Mouse (Mus musculus) hindbrain, embryonic 12.5 days (tissue): Measurements from ENCODE around the gene Vstm2l. TPM values are rescaled to one million over a fixed set of nuclear protein-coding genes. Genes with fewer than 3 reads are reported as not detected.
A peak's percentile ranks its signal among the peaks of the same experiment; 100 is the strongest.

ENCODE experiments used
- ATAC-seq: fragments of 200-750 bp; cut with Nextera tagmentation; 2 replicates; pipeline ENCODE4 v1.8.0; 2017; ENCODE audit warnings: moderate TSS enrichment; ENCODE audit not compliant: low FRiP score
- H3K27ac ChIP-seq: fragments of 300-500 bp; sonication (generic); 2 replicates; pipeline ENCODE4 v1.5.1; 2016; ENCODE audit warnings: mild to moderate bottlenecking
- H3K27me3 ChIP-seq: fragments of 300-500 bp; sonication (generic); 2 replicates; pipeline ENCODE4 v1.6.1; 2016; ENCODE audit warnings: mild to moderate bottlenecking
- H3K36me3 ChIP-seq: fragments of 300-500 bp; sonication (generic); 2 replicates; pipeline ENCODE4 v1.6.1; 2016; ENCODE audit warnings: mild to moderate bottlenecking
- H3K4me1 ChIP-seq: fragments of 300-500 bp; sonication (generic); 2 replicates; pipeline ENCODE4 v1.6.1; 2016
- H3K4me2 ChIP-seq: fragments of 300-500 bp; sonication (generic); replicated peaks from 2 replicates; pipeline ENCODE4 v1.6.1; 2016; ENCODE audit warnings: mild to moderate bottlenecking
- H3K4me3 ChIP-seq: fragments of 300-500 bp; sonication (generic); 2 replicates; pipeline ENCODE4 v1.5.1; 2016; ENCODE audit warnings: mild to moderate bottlenecking
- H3K9ac ChIP-seq: fragments of 300-500 bp; sonication (generic); 2 replicates; pipeline ENCODE4 v1.6.1; 2016; ENCODE audit warnings: mild to moderate bottlenecking, moderate library complexity
- H3K9me3 ChIP-seq: fragments of 300-500 bp; sonication (generic); replicated peaks from 2 replicates; pipeline ENCODE4 v1.6.1; 2016; ENCODE audit warnings: mild to moderate bottlenecking
- WGBS: fragments of 180-500 bp; shearing (Covaris S2); methylation state at CpG from one replicate; pipeline ENCODE4 v1.1.7; 2016; 5-methylcytosine and 5-hydroxymethylcytosine counted together
- polyA plus RNA-seq: library from polyadenylated mRNA; unstranded; fragments of >200 nt; fragmentation: Nextera tagmentation; extraction: Ambion mirVana; gene quantifications from 2 replicates; pipeline ENCODE4 v1.2.1, GENCODE M21; 2016

The Vstm2l gene
- polyA plus RNA-seq, 1 experiment from 2014 or later: 15.3 TPM

GRCm38 (mm10) chr2:157935444-157936171 lies 21.2 kb downstream of the Vstm2l start:
- Histone ChIP-seq H3K9me3 (no peaks in the 10 kb centered on the region), H3K4me1 (peaks cover 15% of the 10 kb centered on the region), H3K4me3 (no peak overlapping the region), H3K9ac (no peak overlapping the region), H3K36me3 (no peaks in the 10 kb centered on the region), H3K27me3 (peaks cover 29% of the 10 kb centered on the region), H3K4me2 (no peak overlapping the region), H3K27ac (no peak overlapping the region)
- 76% methylated on average over 11 of the region's 11 CpGs for WGBS
- ATAC-seq: no peak

GRCm38 (mm10) chr2:157936676-157937075 lies 22.2 kb downstream of the Vstm2l start:
- no peaks in the 10 kb centered on the region for H3K9me3 ChIP-seq
- peaks cover 34% of the 10 kb centered on the region for H3K27me3 ChIP-seq
- no peak overlapping the region for H3K4me3 ChIP-seq
- H3K36me3 ChIP-seq: no peaks in the 10 kb centered on the region
- no peak overlapping the region for H3K9ac ChIP-seq
- ATAC-seq: no peak
- no peak overlapping the region for H3K27ac ChIP-seq
- no peak overlapping the region for H3K4me2 ChIP-seq
- WGBS: 83% methylated on average over 4 of the region's 4 CpGs
- peaks cover 26% of the 10 kb centered on the region for H3K4me1 ChIP-seq

DNA sequence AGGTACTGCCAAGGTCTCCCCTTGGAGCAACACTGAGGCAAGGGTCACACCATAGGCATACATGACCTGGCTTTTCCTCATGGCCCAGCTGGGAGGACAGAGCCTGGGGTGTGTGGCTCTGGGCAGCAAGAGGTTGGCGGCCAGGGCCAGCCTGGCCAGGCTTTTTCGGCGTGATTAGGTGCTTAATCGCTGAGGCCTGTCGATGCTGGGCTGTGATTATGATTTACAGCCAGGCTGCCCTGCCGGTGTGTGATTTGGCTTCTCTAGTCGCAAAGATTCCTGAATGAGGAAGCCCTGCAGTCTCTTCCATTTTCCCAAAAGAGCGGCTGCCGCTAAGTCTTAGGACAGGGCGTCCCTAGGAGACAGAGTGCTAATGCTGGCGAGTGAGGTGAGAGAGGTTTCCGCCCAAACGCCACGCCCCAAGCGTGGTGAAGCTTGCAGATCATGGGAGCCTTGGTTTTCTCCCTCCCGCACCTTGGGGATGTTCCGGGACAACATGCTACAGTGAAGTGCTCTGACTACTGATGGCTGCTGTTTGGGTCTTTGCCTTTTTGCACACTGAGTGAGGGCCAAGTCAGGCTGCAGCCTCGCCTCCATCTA lies 26.2 kb downstream of the Vstm2l start:
- WGBS: 4% methylated on average over 18 of the region's 18 CpGs
- H3K27me3 ChIP-seq: peaks cover 38% of the 10 kb centered on the region
- H3K4me2 ChIP-seq: peak overlapping the region; percentile 33
- no peak for ATAC-seq
- 0 out of 2 replicates have a peak overlapping the region, but pooled peaks have one; percentile 4 for H3K4me3 ChIP-seq
- peak overlapping the region; percentile 15; the same call in 1 of the 2 replicates for H3K9ac ChIP-seq
- H3K27ac ChIP-seq: no peak overlapping the region
- no peaks in the 10 kb centered on the region for H3K9me3 ChIP-seq
- peaks cover 35% of the 10 kb centered on the region for H3K4me1 ChIP-seq
- no peaks in the 10 kb centered on the region for H3K36me3 ChIP-seq

DNA sequence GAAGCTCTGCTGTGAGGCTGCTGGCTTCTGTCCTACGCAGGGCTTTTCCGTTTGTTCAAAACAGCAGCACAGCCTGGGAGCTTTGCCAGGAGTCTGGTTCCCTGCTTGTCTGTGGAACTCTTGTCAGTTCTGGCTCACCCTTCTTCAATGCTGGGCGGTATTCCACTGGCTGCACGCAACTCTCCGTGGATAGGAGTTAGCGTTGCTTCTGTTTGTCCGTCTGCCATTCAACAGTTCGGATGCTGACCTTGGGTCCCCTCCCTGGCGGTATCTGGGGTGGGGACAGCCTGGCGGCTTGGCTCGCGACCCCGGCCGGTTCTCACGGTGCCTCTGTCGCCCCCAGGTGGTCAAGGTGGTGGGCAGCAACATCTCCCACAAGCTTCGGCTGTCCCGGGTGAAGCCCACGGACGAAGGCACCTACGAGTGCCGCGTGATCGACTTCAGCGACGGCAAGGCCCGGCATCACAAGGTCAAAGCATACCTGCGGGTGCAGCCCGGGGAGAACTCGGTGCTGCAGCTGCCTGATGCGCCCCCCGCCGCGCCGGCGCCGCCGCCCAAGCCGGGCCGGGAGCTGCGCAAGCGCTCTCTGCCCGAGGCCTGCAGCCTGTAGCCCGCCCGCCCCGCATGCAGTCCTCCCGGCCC lies 29.2 kb downstream of the Vstm2l start:
- Histone ChIP-seq H3K27me3 (peaks cover 35% of the 10 kb centered on the region), H3K4me1 (peaks cover 35% of the 10 kb centered on the region), H3K4me3 (peak overlapping the region; percentile 40), H3K36me3 (no peaks in the 10 kb centered on the region), H3K4me2 (peak overlapping the region; percentile 88), H3K27ac (0 out of 2 replicates have a peak overlapping the region, but pooled peaks have one; percentile 12), H3K9ac (peak overlapping the region; percentile 74), H3K9me3 (no peaks in the 10 kb centered on the region)
- 1% methylated on average over 47 of the region's 47 CpGs for WGBS
- peak; percentile 72 for ATAC-seq

DNA sequence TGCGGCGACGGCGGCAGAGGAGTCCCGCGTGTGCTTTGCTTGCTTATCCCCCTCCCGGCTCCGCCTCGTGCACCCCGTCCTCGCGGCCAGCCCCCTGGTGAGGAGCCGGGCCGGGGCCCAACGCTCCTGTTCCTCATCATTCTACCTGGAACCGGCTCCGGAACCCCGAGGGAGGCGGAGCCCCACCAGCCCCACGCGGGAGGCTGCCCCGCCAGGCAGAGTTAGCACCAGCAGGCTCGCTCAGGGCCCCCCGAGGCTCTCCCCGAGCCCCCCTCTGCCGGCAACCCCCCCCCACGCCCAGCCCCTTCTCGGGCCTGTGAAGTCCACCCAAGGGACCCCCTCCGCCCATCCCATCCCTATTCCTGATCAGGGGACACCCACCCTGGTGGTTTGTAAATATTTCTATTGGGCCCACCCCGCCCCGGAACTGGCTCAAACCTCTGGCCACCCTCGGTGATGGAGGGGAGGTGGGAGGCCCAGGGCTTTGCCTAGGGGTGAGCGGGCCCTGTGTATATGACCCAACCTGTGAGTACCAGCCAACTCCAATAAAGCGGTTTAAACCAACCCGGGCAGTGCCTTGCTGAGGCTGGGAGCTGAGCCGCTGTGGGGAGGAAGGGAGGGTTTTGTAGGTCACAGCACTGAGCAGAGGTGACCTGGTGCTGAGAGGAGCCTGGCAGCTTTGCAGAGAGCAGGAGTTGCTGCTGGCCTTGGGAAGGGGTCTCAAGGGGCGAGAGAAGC lies 29.9 kb downstream of the Vstm2l start:
- 11% methylated on average over 37 of the region's 37 CpGs for WGBS
- ATAC-seq: no peak; the same call in none of the 2 replicates
- Histone ChIP-seq H3K27me3 (peaks cover 31% of the 10 kb centered on the region), H3K27ac (peak overlapping the region; percentile 17), H3K4me2 (peak overlapping the region; percentile 88), H3K9ac (peak overlapping the region; percentile 74), H3K4me3 (peak overlapping the region; percentile 40), H3K9me3 (no peaks in the 10 kb centered on the region), H3K4me1 (peaks cover 35% of the 10 kb centered on the region), H3K36me3 (no peaks in the 10 kb centered on the region)

DNA sequence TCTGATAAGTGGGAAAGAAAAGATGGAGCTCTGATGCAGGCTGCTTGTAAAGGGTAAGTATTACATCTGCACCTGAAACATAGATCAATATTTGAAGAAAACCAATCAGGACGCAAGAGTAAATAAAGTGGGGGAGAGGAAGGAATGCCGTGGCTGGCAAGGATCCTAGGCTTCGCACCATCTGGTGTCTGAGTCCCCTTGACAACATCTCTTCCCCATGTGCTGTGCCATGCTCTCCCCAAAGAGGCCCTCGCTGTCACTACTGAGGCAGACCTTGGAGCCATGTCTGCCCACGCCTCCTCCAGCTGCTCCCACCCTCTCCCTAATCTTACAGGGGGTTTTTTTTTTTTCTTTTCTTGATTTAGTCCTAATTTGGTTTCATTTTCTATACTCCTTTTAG lies 39.5 kb downstream of the Vstm2l start:
- no peak for ATAC-seq
- Histone ChIP-seq H3K4me3 (no peak overlapping the region), H3K27me3 (no peaks in the 10 kb centered on the region), H3K36me3 (no peaks in the 10 kb centered on the region), H3K9ac (no peak overlapping the region), H3K4me2 (no peak overlapping the region), H3K4me1 (peaks cover 18% of the 10 kb centered on the region), H3K9me3 (no peaks in the 10 kb centered on the region), H3K27ac (no peak overlapping the region)
- WGBS: 70% methylated on average over 5 of the region's 5 CpGs

GRCm38 (mm10) chr2:157957707-157958108 lies 43.3 kb downstream of the Vstm2l start:
- no peaks in the 10 kb centered on the region for H3K36me3 ChIP-seq
- no peak overlapping the region for H3K4me3 ChIP-seq
- H3K4me2 ChIP-seq: no peak overlapping the region
- 3% methylated on average over 2 of the region's 2 CpGs for WGBS
- no peaks in the 10 kb centered on the region for H3K9me3 ChIP-seq
- H3K27me3 ChIP-seq: no peaks in the 10 kb centered on the region
- H3K9ac ChIP-seq: no peak overlapping the region
- peaks cover 18% of the 10 kb centered on the region for H3K4me1 ChIP-seq
- no peak overlapping the region for H3K27ac ChIP-seq
- ATAC-seq: no peak

GRCm38 (mm10) chr2:157967856-157968255 lies 53.4 kb downstream of the Vstm2l start:
- Histone ChIP-seq H3K4me1 (peaks cover 8% of the 10 kb centered on the region), H3K4me2 (no peak overlapping the region), H3K4me3 (no peak overlapping the region), H3K27me3 (no peaks in the 10 kb centered on the region), H3K36me3 (no peaks in the 10 kb centered on the region), H3K27ac (no peak overlapping the region), H3K9ac (no peak overlapping the region), H3K9me3 (no peaks in the 10 kb centered on the region)
- no peak for ATAC-seq
- 19% methylated on average over 3 of the region's 3 CpGs for WGBS

DNA sequence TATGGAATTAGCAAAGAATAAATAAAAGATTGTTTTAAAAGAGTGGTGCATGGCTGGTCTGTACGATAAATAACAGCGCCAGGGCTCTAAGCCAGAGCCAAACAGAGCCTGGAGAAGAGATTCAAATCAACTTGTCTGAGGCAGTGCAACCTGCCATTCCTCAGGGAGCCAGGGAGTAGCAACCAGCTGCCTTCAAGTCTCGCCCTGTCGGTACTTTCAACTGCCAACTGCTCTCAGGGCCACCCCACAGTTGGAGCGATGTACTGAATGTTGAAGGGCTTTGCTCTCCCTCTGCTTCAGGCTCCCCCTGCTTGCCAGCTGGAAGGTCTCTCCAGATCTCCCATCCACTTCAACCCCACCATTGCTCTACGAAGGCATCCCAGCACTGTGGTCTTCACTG lies 55.7 kb downstream of the Vstm2l start:
- 40% methylated on average over 6 of the region's 6 CpGs for WGBS
- Histone ChIP-seq H3K4me2 (no peak overlapping the region), H3K4me1 (peaks cover 14% of the 10 kb centered on the region), H3K9me3 (no peaks in the 10 kb centered on the region), H3K27me3 (no peaks in the 10 kb centered on the region), H3K27ac (no peak overlapping the region), H3K4me3 (no peak overlapping the region), H3K36me3 (no peaks in the 10 kb centered on the region), H3K9ac (no peak overlapping the region)
- no peak for ATAC-seq

- Histone ChIP-seq H3K9me3 (no peaks in the 10 kb centered on the region), H3K4me2 (no peak overlapping the region), H3K27me3 (no peaks in the 10 kb centered on the region), H3K36me3 (no peaks in the 10 kb centered on the region), H3K9ac (no peak overlapping the region), H3K4me3 (no peak overlapping the region), H3K4me1 (peaks cover 19% of the 10 kb centered on the region), H3K27ac (no peak overlapping the region)
- WGBS: 6% methylated on average over 3 of the region's 3 CpGs
- no peak for ATAC-seq
Measured at GRCm38 (mm10) chr2:157970669-157971068, 56.2 kb downstream of the Vstm2l start.

DNA sequence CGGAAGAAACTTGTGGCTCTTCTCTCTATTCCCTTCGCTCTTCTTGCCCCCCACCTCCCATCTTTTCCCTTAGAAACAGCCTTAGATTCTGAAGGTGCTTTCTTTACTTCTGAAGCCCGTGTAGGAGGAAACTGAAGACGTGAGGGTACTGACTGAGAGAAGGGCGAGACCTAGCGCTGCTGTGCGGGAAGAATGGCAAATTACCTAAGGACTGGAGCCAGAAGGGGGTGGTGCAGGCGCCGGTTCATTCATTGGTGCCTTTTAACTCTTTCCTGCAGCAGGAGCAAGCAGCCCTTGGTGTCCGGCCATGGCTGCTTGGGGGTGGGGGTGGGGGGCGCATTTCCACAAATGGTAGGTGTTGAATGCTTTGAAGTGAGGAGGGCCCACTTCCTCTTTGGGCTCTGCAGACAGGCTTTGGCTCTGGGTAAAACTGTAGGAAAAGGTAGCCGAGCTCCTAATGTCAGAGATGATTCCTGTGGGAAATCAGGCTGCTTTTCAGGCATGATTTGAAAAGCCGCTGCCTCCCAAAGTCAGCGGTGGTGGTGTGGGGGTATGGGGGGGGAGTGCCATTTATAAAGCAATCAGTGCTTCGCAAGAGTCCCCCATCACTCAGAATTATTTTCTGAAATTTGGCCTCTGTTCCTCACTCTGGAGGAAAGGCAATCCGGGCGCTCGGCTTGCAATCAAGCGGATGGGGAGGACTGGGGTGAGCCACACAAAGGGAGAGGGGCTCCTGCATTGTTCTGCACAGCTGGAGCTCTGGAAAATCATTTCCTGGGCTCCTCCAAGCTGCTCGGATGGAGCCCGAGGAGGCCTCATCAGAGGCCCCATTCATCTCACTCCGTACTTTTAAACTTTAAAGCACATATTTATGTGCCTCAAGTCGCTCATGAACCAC lies 60.4 kb downstream of the Vstm2l start:
- WGBS: 2% methylated on average over 23 of the region's 23 CpGs
- Histone ChIP-seq H3K4me1 (peaks cover 23% of the 10 kb centered on the region), H3K4me3 (peak overlapping the region; percentile 3; the same call in 1 of the 2 replicates), H3K4me2 (peak overlapping the region; percentile 41), H3K9ac (peak overlapping the region; percentile 36; the same call in 1 of the 2 replicates), H3K27me3 (peaks cover 4% of the 10 kb centered on the region; the same call in 1 of the 2 replicates), H3K36me3 (no peaks in the 10 kb centered on the region), H3K9me3 (no peaks in the 10 kb centered on the region), H3K27ac (peak overlapping the region; percentile 83)
- ATAC-seq: peak; percentile 80
